Mouse (Mus musculus): ENCODE results near the gene Prr22.

Prr22 gene

DNA sequence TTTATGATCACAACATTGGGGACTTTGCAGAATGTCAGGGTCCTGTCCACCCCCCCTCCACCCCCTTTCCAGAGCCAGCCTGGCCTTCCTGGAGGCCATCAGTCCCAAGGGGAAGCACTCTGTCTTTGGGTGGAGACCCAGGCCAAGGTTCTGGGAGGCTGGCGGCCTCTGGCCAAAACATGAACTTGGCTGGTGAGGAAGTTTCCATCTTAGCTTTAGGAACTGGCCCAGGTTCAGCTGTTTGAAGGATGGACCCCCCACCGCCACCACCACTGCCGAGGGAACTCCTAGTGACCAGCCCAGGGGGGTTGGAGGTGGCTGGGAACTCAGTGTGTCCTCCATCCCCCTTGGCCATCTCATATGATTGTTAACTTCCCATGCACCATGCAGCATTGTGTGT, 9.0 kb upstream of the Prr22 start:
- DNase-seq (ENCODE audit: low read depth, low spot score), result no peak

DNA sequence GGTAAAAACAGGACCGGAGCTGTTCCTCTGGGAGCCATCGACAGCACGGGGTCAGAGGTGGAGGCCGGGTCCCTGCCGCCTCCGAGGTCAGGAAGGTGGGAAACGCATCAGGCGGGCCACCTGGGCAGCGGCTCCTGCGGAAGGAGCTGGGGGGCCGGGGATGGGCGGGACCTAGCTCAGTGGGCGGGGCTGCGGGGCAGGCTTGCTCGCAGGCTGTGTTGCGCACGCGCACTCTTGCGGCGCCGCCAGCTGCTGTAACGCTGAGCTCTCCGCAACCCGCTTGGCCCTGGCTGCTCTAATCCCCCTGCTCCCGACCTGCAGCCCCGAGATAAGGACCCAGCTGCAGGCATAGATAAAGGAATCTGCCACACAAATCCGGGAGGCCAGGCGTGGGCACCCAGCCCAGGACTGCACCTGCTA, 8.0 kb upstream of the Prr22 start:
- peak; percentile 90 for DNase-seq (ENCODE audit: low read depth, low spot score)

DNA sequence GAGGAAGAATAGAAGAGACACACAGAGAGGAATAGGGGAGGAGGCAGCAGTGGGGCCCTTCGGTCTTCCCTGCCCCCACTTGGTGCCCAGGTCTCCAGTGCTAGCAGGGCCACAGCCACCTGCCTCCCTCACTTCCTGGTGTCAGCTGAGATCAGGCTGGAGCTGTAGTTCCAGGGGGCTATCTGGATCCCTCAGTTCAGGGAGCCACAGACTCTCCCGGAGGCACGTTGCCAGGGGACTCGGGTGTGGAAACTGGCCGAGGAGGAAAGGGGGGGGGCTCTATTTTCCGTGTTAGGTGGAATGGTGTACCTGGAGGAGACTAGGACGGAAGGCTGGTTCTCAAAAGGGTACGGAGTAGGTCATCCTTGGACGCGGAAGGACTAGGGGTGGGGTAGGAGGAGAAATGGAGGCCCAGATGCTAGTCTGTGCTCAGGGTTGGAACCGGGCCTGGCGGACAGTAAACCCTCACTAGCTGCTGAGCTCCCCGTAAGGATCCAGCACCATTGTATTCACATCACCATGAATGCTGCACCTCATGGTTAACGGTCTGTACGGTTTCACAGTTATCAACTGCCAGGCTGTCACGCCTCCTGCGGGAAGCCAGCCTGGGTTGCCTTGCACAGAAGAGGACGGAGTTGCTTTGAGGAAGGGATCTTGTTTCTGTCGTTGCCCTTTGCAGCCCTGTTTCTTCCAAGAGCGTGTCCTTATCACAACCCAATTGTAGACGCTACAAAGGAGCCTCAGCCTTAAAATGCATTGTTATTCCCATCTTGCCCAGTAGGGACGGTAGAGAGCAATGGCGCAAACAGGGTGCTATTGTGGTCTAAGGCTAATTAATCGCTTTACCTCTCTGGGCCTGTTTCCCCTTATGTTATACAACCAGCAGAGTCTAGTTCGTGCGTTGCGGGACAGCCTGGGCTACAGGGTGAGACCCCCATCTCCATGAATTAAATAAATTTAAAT, 7.0 kb upstream of the Prr22 start:
- DNase-seq (ENCODE audit: low read depth, low spot score), result peak; percentile 61

DNA sequence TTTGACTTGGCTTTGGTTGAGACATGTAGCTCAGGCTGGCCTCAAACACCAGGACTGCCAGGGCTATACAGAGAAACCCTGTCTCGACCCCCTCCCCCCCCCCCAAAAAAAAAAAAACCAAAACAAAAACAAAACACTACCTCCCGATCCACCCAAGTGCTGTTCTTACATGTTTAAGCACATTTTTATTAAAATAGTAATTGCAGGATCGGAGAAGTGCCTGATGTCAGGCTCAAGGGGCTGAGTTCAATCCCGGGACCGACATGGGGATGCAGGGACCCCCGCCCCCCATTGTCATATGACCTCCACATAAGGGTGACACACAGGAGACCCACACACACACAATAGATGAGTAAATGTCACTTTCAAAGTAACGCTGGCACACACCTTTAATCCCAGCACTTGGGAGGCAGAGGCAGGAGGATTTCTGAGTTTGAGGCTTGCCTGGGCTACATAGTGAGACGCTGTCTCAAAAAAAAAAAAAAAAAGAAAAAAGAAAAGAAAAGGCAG, 6.3 kb upstream of the Prr22 start:
- no peak for DNase-seq (ENCODE audit: low read depth, low spot score)

DNA sequence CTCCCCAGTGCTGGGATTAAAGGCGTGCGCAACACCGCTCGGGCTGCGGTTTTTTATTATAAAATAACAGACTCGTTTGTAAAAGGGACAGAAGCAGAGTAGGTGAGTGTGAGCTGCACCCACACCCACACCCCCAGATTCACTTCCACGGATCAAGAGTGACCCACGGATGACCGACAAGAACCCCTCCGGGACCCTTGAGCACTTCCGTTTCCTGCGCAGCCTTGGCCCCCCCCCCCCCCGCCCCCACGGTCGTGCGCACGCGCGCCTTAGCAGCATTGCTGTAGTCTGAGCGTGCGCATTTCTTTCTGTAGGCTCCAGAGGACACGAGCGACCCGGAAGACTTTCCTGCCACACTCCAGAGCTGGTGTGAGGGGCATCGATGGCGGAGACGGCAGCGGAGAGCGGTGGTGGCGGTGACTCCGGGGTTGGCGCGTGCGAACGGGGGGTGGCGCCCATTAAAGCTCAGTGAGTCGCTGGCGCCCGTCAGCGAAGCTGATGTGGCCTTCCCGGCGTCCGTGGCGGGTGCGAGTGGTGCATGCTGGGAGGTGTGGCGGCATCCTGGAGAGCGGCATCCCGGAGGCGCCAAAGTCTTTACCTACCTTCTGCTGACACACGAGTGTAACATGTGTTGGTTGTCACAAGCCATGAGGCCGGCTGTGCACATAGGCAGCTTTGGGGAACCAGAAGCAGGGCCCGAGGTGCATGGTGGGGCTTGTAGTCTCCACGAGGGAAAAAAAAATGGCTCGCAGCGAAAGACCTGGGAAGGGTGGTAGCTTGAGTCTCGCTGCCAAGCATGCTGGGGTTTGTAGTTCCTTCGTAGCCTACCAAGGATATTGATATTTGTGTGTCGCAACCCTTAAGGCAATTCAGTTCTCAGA, 5.3 kb upstream of the Prr22 start, which contains the start of gene Dus3l:
Gene Dus3l (plus strand): TSS at position 284 of the 881 bp plus-strand sequence.
- DNase-seq (ENCODE audit: low read depth, low spot score), result peak; percentile 77

DNA sequence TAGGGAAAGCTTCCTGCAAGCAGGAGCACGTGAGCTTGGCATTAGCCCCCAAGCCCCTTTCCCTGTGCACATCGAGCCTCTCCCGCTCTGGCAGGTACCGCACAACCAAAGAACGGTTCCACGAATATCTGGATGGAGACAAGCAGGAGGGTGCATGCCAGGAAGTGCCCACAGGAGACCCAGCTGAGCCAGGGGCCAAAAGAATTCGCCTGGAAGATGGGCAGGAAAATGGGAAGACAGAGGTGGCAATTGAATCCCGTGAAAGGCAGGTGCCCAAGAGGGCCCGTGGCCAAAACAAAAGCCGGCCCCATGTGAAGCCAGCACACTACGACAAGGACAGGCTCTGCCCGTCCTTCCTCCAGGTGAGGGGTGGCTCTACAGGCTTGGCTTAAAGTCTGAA, 4.6 kb upstream of the Prr22 start:
- DNase-seq (ENCODE audit: low read depth, low spot score), result no peak

DNA sequence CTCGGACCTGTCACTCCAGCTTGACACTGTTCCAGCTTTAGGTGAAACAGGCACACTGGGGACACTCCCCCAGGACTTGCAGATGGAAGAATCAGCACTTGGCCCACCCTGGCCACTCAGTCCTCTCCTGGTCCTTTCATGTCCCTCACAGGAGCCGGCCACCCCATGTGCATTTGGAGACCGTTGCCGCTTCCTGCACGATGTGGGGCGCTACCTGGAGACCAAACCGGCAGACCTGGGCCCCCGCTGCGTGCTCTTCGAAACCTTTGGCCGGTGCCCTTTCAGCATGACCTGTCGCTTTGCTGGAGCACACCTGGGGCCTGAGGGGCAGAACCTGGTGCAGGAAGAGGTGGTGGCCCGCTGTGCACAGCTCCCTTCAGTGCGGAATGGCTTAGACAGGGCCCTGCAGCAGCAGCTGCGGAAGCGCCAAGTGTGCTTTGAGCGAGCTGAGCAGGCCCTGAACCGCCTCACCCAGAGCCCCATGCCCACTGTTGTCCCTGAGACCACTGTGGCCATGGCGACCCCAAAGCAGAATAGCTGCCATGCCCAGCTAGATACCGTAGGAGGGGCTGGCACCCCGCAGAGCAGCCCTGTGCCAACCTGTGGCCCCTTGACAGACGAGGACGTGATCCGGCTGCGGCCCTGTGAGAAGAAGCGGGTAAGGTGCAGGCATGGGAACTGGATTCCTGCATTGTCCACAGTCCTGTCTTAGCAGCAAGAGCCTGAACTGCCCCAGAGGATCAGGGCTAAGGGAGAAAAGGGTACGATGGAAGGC, 3.2 kb upstream of the Prr22 start:
- no peak for DNase-seq (ENCODE audit: low read depth, low spot score)

DNA sequence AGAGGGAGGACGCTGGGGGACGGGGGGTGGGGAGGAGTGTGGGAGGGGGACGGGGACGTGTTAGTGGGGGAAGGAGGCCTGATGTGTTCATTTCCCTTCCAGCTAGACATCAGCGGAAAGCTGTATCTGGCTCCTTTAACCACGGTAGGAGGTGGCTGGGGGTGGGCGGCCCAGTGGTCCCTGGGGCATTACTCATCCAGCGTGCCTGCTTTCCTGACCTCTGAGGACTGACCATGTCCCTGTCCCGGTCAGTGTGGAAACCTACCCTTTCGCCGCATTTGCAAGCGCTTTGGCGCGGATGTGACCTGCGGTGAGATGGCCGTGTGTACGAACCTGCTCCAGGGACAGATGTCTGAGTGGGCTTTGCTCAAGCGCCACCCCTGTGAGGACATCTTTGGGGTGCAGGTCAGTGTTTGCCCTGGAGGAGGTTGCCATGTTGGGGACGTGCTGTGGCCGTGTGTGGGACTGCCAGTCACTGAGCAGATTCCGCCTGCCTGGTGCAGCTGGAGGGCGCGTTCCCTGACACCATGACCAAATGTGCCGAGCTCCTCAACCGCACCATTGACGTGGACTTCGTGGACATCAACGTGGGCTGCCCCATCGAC, 2.4 kb upstream of the Prr22 start:
- DNase-seq (ENCODE audit: low read depth, low spot score), result no peak

DNA sequence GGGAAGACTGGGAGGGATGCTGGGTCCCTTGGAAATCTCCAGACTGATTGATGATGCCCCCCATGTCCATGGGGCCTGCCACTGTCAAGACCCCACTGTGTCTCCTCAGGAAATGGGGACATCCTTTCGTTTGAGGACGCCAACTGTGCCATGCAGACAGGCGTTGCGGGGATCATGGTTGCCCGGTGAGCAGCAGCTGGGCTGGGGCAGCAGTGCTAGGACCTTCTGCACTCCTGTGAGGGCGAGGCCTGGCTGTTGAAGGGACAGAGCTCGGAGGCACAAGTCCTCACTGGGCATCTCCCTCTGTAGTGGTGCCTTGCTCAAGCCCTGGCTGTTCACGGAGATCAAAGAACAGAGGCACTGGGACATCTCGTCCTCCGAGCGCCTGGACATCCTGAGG, 1.1 kb upstream of the Prr22 start:
- no peak for DNase-seq (ENCODE audit: low read depth, low spot score)

DNA sequence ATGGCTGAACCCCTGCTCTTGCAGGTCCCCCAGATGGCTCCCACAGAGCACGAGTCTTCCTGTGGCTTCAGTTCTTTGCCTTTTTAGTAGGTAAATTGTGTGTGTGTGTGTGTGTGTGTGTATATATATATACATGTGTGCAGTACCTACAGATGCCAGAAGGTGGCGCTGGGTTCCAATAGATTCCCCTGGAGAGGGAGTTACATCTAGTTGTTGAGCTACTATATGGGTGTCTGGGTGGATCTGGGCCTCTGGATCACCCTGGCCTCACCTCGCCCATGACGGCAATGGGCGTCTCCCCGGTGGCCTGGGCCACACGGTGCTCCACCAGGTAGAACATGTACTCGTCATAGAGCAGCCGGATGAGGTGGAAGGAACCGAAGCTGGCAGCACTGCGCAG, 7.5 kb downstream of the Prr22 start:
- no peak for DNase-seq (ENCODE audit: low read depth, low spot score)

DNA sequence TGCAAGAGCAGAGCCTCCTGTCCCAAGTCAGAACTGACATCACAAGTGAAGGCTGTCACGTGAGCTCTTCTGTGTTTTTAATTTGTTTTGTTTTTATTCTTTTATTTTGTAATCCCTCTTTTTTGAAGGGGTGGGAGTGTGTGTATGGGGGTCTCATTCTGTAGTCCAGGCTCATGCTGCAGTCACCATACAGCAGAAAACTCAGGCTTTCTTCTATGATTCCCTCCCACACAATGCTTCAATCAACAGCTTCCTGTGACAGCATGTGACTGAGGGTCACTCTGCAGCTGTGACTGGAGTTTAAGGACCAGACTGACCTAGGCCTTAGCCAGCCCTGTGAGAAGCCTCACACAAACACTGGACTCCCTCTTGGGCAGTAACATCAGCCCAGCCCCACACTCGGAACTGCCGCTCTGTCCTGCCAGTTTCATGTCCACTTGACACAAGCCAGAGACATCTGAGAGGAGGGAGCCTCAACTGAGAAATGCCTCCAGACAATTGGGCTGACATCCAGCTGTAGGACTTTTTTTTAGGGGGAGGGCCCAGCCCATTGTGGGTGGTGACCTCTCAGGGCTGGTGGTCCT, 8.8 kb downstream of the Prr22 start:
- DNase-seq (ENCODE audit: low read depth, low spot score), result no peak

DNA sequence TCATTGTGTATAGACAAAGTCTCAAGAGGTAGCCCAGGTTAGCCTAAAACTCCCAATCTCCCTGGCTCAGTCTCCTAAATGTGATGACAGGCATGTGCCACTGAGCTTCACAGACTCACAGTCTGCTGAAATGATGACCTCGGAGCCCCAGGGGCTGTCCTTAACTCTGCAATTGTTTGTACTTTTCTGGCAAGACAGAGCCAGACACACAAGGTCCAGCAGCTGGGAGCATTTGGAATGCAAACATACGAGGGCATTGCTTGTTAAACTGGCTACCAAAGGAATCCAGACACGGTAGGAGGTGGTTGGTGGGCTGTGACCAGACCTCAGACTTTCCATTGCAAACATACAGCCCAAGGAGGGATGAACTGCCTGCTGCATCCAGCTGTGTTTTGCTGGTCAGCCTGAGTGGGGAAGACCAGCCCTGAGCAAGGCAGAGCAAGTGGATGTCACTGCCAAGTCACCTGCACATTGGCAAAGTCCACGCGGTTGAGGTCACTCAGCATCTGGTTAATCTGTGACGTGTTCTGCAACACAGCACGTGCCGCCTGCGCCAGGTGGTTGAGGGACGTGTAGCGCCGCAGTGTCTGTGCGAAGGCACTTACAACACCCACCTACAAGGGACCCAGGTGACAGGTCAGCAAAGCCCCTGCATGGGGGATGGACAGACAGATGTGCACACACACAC, 10.4 kb downstream of the Prr22 start:
- no peak for DNase-seq (ENCODE audit: low read depth, low spot score)

DNA sequence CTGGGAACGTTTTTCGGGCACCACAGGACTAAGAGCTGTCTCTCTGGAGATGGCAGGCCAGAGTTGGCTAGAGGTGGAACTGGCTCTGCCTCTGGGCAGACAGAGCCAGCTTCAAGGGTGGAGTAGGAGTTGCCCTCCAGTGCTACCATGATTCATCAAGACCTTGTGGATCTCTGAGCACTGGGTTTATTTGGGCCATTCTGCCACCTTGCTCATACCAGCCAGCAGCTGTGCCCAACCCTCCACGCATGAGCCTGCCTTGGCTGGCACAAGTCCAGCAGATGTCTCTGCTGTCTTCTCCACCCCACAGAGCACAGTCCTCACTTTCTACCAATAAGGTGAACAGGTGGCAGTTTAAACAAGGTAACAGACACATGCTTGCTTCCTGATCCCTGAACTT, 18.8 kb downstream of the Prr22 start:
- DNase-seq (ENCODE audit: low read depth, low spot score), result no peak

DNA sequence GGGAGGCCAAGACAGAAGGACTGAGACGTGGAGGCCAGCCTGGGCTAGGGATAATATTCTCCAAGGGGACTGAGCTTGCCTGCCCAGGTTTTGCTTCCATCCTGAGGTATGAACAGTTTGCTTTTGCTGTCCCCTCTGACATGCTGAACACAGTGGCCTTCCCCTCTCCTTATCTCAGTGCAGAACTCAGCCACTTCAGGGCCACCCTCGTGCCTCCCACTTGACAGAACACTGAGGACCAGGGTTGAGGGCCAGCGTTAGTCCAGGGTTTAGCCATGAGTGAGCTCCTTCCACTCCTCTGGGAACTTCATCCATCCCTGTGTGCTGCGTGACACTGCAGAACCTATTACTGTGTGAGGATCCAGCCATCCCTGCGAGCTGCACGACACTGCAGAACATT, 19.2 kb downstream of the Prr22 start:
- DNase-seq (ENCODE audit: low read depth, low spot score), result no peak

DNA sequence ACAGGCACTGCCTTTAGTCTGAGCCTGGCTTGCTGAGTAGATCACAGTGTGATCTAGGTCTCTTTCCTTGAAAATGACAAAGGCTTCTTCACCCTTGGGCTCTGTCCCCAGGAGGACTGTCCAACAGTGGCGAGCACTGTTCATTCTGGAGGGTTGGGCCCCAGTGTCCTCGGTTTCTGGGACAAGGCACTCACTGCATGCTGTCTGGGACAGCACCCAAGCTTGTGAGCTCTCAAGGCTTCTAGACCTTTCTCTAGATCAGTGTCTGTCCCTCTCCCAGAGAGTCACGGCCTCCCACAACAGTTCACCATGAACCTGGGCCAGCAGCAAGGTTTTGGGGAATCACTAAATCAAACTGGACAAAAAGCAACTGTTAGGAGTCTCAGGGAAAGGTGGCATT, 22.5 kb downstream of the Prr22 start:
- DNase-seq (ENCODE audit: low read depth, low spot score), result no peak

DNA sequence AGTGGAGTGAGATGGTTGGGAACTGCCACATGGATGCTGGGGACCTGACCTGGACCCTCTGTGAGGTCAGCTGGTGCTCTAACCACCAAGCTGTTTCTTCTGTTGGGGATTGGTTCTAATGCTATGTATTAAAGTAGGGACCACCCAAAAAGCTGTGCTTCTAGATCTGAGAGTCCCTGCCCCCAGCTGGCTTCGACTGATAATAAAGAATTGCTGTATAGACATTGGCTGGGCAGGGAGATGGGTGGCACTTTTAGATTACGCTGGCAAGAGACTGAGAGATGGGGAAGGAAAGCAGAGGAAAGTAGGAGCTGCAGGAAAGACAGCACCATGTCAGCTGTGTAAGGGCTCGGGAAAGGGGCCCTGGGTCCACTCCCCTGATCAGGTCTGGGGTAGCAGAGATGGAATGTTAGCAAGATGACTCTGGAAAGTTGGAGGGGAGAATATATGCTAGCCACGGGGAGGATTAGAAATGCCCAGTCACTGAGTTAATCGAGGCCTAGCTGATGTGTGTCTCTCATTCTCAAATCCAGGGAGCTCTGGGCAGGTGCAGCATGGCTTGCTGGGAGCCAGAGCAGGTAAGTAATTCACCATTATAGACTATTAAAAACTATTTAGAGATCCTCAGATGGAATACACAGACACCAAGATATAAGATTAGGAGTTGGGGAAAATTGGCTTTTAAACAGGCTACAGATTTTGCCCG, 23.7 kb downstream of the Prr22 start:
- DNase-seq (ENCODE audit: low read depth, low spot score), result no peak

DNA sequence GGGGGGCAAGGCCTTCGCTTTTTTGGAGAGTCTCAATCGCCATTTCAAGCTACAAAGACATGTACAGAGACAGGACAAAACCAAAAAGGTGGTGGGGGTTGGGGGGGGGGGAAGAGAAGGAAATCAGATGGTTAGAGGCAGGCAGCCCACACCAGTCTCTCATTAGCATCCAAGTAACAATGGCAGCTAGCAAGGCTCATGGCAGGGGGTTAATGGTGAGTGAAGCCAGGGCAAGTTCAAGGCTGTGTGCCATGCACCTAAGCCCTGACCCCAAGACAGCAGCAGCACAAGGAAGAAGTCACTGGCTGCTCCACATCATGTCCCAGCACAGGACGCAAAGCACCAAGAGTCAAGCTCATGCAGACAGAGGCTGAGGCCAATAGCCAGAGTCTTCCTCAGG, 29.2 kb downstream of the Prr22 start:
- DNase-seq (ENCODE audit: low read depth, low spot score), result no peak

DNA sequence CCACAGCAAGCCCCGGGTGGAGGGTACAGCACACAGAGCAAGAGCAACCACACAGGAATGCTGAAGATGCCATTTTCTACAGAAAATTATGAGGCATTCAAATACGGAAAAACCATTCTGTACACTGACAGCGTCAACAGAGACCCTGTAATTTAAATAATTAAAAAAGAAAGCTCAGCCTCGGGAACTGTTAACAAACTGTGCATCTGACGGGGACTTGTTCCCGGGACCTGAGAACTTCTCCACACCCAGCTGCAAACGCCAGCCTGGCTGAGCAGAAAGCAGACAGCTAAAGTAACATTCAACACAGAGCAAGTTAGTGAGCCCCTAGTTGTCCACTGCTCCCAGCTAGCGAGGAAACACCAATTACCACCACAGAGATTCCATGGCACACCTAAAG, 32.0 kb downstream of the Prr22 start:
- DNase-seq (ENCODE audit: low read depth, low spot score), result no peak

DNA sequence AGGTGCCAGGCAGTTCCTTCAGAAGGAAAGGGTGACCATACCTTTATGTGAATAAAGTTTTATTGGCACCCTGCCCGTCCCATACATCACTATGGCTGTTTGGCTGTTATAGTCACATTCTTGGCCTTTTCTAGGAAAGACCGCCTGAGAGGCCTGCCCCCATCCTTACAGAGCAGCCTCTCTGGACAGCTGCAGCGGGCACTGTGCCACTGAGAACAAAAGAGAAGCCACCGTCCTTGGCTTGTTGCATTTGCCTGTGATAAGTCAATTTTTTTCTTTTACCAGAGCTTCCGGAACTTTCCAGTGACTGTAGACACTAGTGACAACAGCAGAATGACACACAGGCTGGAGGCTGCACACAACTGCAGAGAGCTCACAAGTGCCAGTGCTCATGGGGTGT, 34.9 kb downstream of the Prr22 start:
- no peak for DNase-seq (ENCODE audit: low read depth, low spot score)

DNA sequence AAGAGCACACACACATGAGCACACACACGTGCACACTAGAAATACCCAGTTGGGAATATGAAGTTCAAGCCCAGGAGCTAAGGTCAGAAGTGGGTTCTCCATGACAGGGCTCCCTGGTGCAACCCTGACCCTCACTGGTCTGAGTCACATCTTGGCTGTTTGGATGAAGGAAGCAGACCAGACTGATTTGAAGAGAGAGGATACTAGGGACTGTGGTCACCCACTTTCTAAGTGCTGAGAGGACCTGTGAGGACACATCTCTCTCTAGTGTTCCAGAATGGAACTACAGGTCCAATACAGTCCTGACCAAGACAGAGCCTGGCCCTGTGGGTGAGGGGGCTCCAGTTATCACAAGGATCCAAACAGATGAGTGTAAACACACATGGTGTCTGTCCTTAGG, 35.7 kb downstream of the Prr22 start:
- DNase-seq (ENCODE audit: low read depth, low spot score), result no peak

Measured in retina, adult 2 months (tissue).